Mouse (Mus musculus): ENCODE measurements around the gene Rufy1. TPM values are rescaled to one million over a fixed set of nuclear protein-coding genes. Genes with fewer than 3 reads are reported as not detected.

Gene Rufy1
- polyA plus RNA-seq (2012): 12.6 and 14.7 TPM in 2 replicates

DNA sequence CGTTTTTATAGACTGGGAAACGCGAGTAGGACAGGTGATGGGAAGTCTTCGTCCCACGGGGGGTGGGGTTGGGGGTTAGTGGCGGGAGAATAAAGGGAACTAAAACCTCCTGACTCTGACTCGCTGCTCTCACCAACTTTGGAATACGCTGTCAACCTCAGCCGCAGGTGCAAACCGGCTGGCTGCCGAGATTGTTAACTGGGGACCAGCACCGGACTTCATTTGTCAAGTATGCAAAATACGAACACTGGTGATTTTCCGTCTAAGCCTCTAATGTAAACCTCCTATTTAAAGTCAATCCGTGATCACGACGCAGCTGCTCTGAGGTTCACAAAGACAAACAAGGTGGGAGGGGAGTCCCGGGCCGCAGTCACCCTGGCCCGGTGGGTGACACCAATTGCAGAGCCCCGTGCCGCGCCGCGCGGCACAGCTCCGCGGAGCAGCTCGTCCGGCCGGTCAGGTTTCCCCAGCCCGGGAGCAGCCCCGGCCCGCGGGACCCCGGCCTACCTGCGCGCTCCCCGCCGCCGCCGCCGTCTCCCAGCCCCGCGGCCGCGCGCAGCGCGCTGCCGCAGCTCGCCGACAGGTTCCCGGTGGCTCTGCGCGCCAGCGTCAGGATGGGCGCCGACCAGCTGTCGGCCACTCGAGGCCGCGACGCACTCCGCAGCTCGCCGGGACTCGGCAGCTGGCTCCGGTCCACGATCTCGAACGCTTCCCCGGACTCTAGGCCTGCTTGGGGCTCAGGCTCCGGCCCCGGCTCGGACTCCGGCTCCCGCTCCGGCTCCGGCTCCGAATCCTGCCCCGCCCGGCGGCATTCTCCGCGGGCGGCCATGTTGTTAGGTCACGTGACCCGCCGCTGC lies at the start of gene Rufy1:
Gene Rufy1 (minus strand): TSS at position 849 of the 857 bp plus-strand sequence.

DNA sequence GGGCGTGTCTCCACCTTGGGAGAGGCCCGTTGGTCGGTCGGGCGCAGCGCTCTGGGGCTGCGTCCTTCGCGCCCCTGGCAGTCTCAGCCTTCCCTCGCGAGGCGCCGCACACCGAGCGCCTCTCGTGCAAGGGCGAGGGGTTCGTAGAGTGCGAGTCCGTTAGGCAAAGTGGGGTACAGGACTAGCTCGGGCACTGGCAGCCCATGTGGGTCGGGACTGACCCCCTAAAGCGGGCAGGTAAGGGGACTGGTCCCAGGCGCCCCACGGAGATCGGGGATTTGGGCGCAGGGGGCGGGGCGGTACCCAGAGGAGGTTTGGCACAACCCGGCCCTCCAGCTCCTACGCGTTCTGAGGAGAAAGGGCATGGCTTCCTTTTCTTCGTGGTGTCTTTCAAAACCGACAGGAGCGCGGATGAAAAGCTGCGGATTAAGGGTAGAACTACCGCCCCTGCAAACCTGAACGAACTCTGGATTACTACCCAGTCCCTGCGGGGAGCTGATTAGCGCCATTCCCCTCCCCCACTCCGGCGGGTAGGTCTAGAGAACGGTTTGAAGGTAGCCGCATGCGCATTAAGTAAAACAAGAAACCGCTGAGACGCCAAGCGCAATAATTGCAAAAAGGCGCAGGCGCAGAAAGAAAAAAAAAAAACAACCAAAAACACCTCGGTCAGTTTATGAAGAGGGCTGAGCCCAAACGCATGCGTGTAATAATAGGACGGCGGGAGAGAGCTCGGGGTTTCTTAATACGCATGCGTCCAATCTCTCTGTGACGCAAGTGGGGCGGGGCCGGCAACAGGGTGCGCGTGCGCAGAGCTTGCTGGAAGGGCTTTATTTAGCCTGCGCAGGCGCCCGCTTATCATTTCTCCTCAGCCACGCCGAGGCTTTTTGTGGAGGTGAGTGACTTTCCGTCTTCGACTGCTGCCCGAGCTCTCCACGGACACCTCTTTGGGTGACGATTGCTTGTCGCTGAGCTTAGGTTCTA lies 53.7 kb downstream of the Rufy1 start, which contains the start of gene Hnrnph1:
Gene Hnrnph1 (plus strand): TSS at position 80 of the 981 bp plus-strand sequence.

DNA sequence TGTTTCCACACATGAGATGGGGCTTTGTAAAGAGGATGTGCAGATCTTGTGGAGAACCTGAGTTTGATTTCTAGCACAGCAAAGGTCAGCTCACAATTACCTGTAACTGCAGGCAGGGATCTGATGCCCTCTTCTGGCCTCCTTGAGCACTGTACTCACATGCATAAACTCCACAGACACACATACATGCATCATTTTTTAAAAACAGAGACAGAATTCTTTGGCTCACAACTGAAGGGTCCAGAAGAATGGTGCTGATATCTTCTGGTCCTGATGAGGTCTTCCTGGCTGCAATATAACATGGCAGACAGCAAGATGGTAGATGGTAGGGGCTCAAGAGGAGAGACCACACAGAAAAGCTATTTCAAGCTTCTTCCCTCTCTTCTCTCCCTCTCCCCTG lies 76.8 kb downstream of the Rufy1 start, which contains the start of gene Cby3:
Gene Cby3 (plus strand): TSS at position 301 of the 400 bp plus-strand sequence.

Other genes with a start within 250 kb of the Rufy1 start
- 206 and 241 TPM in 2 replicates for gene Sqstm1, start 220.3 kb downstream of the Rufy1 start, polyA plus RNA-seq (2012)
- 137 and 156 TPM in 2 replicates for gene Mgat4b, start 220.2 kb downstream of the Rufy1 start, polyA plus RNA-seq (2012)
- gene Ltc4s, start 192.5 kb downstream of the Rufy1 start, polyA plus RNA-seq (2012): 5.5 and 12.0 TPM in 2 replicates
- gene Maml1, start 138.8 kb downstream of the Rufy1 start, polyA plus RNA-seq (2012): 15.5 and 17.3 TPM in 2 replicates
- gene Canx, start 105.5 kb downstream of the Rufy1 start, polyA plus RNA-seq (2012): 66.4 and 107 TPM in 2 replicates
- 0.11 and 0.84 TPM in 2 replicates for gene Cby3, start 76.7 kb downstream of the Rufy1 start, polyA plus RNA-seq (2012)
- 450 and 581 TPM in 2 replicates for gene Hnrnph1, start 54.1 kb downstream of the Rufy1 start, polyA plus RNA-seq (2012)
- not detected in 2 replicates for gene Adamts2, start 171.0 kb upstream of the Rufy1 start, polyA plus RNA-seq (2012)

All from megakaryocyte-erythroid progenitor cell, adult 5 weeks (primary cell).